Mouse (Mus musculus): Measurements from ENCODE around the gene Trio.

The Trio gene

GRCm38 (mm10) chr15:27697632-27698031 lies 328.0 kb downstream of the Trio start:
- DNase-seq = no peak

- DNase-seq = no peak
Observed at GRCm38 (mm10) chr15:27693235-27693634, 332.4 kb downstream of the Trio start.

- no peak for DNase-seq
Observed at GRCm38 (mm10) chr15:27692161-27692560, 333.5 kb downstream of the Trio start.

- no peak for DNase-seq
Observed at GRCm38 (mm10) chr15:27691213-27691612, 334.4 kb downstream of the Trio start.

- DNase-seq = no peak
Observed at GRCm38 (mm10) chr15:27688041-27688651, 337.5 kb downstream of the Trio start.

GRCm38 (mm10) chr15:27684813-27685212 lies 340.8 kb downstream of the Trio start:
- DNase-seq = no peak

- DNase-seq = no peak
Observed at GRCm38 (mm10) chr15:27683206-27683605, 342.4 kb downstream of the Trio start.

- DNase-seq = no peak
Observed at GRCm38 (mm10) chr15:27682619-27683018, 343.0 kb downstream of the Trio start.

GRCm38 (mm10) chr15:27681419-27682187 lies 344.0 kb downstream of the Trio start, which contains the start of gene Otulinl:
TSS of gene Otulinl (minus strand) at chr15:27681579.
- DNase-seq = peak; percentile 98

GRCm38 (mm10) chr15:27680997-27681396 lies 344.7 kb downstream of the Trio start:
- DNase-seq = no peak
